Mouse (Mus musculus) olfactory bulb, adult 2 months (tissue): ENCODE measurements around the gene Zfp593. TPM values are rescaled to one million over a fixed set of nuclear protein-coding genes. Genes with fewer than 3 reads are reported as not detected.

Source experiments
- H3K27ac ChIP-seq: fragments of 200-500 bp; 2 replicates; pipeline ENCODE4 v1.5.1; 2012; ENCODE audit warnings: low read depth, low read length; ENCODE audit not compliant: insufficient read depth
- H3K4me1 ChIP-seq: fragments of 200-500 bp; 2 replicates; pipeline ENCODE4 v1.6.1; 2012; ENCODE audit warnings: low read length; ENCODE audit not compliant: control insufficient read depth, insufficient read depth
- H3K4me3 ChIP-seq: fragments of 200-500 bp; 2 replicates; pipeline ENCODE4 v1.5.1; 2012; ENCODE audit warnings: mild to moderate bottlenecking, low read depth, low read length, moderate library complexity; ENCODE audit not compliant: insufficient read depth
- CTCF ChIP-seq: fragments of 200-500 bp; IDR thresholded peaks from 2 replicates; pipeline ENCODE4 v1.5.1; 2012; ENCODE audit warnings: low read depth, mild to moderate bottlenecking, low read length, moderate library complexity; ENCODE audit not compliant: insufficient read depth
- POLR2A ChIP-seq: fragments of 200-500 bp; IDR thresholded peaks from 2 replicates; pipeline ENCODE4 v1.6.1; 2012; ENCODE audit warnings: mild to moderate bottlenecking, low read depth, low read length, moderate library complexity; ENCODE audit not compliant: insufficient read depth
- WGBS: fragments of 180-500 bp; shearing (Covaris S2); methylation state at CpG from one replicate; pipeline ENCODE4 v1.1.7; 2018; 5-methylcytosine and 5-hydroxymethylcytosine counted together
- polyA plus RNA-seq: library from polyadenylated mRNA; stranded (reverse); fragments of >200 nt; gene quantifications from 2 replicates; pipeline ENCODE4 v1.2.4, GENCODE M21; 2012; ENCODE audit warnings: low replicate concordance; ENCODE audit not compliant: missing spikeins, insufficient read depth, insufficient read length

The Zfp593 gene
- polyA plus RNA-seq, 1 experiment = not detected

DNA sequence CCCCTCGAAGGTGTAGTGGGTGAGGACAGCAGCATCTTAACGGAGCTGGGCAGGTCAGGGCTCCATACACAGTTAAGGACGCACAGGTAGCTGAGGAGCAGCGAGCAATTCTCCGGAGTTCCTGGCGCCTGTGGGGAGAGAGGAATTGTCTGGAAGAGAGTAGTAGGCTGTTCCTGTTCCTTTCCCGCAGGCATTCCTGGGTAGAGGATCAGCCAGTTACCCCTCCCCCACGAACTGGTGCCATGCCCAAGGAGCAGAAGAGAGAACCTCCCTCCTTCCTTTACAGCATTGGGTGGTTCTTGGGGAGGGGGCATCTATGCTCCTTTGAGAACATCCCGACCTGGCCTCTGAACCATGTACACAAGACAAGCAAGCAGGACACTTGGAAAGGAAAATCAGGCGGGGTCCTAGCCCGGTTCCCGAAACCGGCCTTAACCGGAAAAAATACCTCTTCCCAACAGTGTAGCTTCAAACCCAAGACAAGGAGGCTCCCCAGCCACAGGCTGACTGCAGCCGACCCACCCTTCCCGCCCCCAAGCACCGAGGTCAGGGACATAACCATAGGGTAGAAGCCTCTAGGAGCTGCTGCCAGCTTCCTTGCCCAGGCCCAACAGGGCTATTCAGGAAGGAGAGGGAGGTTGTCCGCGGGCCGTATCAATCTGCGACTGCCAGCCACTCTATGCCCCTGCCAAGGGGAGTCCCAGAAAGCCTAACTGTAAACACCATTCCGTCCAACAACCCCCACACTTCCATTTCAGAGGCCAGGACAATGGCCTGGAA lies 6.9 kb upstream of the Zfp593 start:
- no peak for TF ChIP-seq CTCF
- TF ChIP-seq POLR2A = no peak
- no peak overlapping the region for H3K27ac ChIP-seq
- 20% methylated on average over 22 of the region's 22 CpGs for WGBS

DNA sequence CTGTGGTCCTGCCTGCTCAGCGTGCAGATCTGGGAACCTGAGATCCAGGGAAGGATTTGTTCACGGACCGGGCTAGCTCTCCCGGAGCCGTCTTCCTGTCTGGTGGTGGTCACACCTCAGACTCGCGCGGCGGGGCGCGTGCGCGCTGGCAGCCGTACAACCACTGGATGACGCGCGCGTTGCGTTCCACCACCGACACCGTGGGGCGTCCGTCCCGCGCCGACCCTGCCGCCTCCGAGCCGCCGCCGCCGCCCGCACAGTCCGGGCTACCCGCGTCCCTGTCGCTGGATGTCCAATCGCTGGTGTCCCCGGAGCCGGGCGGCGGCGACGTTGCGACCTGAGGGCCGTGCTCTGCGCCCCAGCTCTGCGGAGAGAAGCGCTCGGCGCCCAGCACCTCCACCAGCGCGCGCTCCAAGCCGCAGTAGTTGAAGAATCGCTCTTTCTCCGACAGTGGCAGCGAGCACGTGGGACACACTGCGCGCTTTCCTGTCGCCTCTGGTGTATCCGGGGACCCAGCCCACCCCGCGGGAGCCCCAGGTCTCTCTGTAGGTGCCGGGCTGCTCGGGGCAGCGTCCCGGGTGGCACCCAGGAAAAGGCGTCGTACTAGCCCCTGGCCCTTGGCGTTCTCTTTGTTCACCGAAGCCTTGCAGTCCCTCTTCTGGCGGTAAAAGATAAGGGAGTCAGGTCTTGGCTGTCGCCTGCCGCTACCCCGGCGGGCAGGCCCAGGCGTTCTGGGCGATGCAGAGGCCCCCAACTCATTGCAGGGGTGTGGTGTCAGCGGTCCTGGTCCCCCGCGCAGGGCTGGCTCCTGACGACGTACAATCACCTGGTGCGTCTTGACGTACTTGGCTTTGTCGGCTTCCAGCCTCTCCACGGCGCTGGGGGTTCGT lies 6.1 kb upstream of the Zfp593 start:
- TF ChIP-seq POLR2A (no peak), CTCF (no peak)
- WGBS = 1% methylated on average over 91 of the region's 91 CpGs
- Histone ChIP-seq H3K4me1 (peaks cover 23% of the 10 kb centered on the region), H3K4me3 (peak overlapping the region; percentile 54), H3K27ac (no peak overlapping the region)

More for the DNA sequence above, 6.9 kb upstream of the Zfp593 start:
- Histone ChIP-seq H3K4me1 (peaks cover 23% of the 10 kb centered on the region), H3K4me3 (peak overlapping the region; percentile 54)

DNA sequence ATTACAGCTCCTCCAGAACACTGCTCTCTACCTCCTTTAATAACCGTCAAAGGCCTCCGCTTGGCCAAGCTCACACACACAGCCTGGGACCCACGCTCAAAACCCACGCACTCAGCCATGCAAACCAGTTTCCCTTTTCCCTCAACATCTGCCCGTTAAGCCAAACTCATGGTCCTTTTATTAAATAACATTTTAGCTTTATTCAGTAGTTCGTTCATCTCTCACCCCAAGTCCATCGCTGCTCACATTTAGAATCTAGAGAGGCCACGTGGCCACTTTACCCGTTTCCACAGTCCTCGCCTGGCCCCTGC lies 5.5 kb upstream of the Zfp593 start:
- WGBS = 8% methylated on average over 10 of the region's 10 CpGs
- TF ChIP-seq CTCF (no peak), POLR2A (no peak)
- Histone ChIP-seq H3K4me1 (peaks cover 23% of the 10 kb centered on the region), H3K27ac (no peak overlapping the region), H3K4me3 (peak overlapping the region; percentile 54)

DNA sequence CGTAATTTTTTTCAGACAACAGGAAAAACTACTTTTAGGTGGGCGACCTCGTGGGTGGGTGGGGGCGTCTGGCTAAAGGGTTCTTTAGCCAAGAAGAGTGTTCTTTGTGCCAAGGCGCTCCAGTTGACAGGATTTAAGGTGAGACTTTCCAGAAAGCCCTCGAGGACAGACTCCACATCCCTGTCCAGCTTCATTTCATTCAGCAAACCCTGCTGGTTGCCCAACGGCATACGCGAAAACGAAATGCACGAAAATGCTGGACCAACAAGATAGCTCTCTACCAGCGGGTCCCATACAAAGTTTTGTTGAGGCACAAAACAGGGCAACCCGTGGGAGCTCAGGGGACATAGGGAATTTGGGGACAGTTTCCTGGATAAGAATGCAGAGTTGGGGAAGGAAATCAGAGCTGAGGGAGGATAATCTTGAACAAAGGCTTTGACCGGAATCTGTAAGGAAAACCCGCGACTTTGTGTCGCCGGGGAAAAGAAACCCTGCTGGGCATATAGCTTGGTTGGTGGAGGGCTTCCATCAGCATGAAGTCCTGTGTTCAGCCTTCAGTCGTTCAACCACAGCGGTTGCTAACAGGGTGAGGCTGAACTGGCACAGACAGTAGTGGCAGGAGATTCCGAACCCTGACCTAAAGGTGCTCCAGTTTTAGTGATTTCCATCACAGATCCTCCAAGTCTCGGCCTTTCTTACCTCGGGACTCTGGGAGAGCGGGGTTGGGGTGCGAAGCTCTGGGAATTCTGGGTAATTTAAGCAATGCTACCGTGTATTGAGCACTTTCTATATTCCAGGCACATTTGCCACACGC lies 4.9 kb upstream of the Zfp593 start:
- TF ChIP-seq CTCF = no peak
- no peak for TF ChIP-seq POLR2A
- Histone ChIP-seq H3K27ac (no peak overlapping the region), H3K4me1 (peaks cover 23% of the 10 kb centered on the region), H3K4me3 (peak overlapping the region; percentile 54)
- WGBS = 6% methylated on average over 27 of the region's 27 CpGs

DNA sequence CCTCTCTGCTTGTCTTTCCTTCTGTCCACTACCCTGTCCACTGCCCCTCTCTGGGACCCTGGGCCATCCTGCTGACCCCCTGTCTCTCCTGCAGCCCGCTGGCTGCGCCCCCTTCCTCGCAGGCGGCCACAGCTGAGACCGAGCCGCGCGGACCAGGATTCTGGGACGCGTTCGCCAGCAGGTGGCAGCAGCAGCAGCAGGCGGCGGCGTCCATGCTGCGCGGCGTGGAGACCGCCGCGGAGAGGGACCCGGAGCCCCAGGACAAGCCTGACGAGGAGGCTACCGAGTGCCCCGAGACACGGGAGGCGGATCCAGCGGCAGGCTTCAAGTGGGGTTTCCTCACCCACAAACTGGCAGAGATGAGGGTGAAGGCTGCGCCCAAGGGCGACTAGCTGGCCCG lies 4.3 kb upstream of the Zfp593 start:
- H3K27ac ChIP-seq = no peak overlapping the region
- TF ChIP-seq POLR2A (no peak), CTCF (peak; percentile 88)

DNA sequence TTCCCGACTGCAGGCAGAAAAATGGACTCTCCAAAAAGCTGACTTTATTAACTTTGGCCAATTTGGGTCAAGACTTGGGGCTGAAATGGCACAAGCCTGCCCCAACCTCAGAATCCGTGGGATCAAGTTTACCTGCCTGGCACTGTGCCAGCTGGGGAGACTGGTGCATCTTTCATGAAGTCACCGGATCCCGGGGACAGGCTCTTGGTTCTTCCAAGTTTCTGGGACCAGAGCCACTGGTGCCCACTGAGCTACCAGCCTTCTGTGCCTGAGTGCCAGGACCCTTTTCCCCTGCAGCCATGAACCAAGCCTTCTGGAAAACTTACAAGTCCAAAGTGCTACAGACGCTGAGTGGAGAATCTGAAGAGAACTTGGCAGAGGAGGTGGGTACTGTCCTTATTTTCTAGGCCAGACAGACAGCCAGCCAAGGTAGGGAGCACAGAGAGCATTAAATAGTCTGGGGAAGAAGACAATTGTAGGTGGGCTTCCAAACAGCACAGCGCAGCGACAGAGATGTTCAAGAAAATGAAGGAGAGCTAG lies 1.4 kb upstream of the Zfp593 start, which contains the start of gene Gm30191:
Gene Gm30191, plus strand, starts transcription at position 217 of the 540 bp plus-strand sequence.
- peaks cover 36% of the 10 kb centered on the region for H3K4me1 ChIP-seq
- WGBS = 65% methylated on average over 7 of the region's 7 CpGs
- TF ChIP-seq POLR2A (no peak), CTCF (no peak)
- H3K27ac ChIP-seq = no peak within 1 kb of the TSS
- no peak within 1 kb of the TSS for H3K4me3 ChIP-seq

More for the DNA sequence above, 4.3 kb upstream of the Zfp593 start:
- H3K4me1 ChIP-seq = peaks cover 27% of the 10 kb centered on the region
- peak overlapping the region; percentile 41 for H3K4me3 ChIP-seq
- WGBS = 1% methylated on average over 30 of the region's 30 CpGs

DNA sequence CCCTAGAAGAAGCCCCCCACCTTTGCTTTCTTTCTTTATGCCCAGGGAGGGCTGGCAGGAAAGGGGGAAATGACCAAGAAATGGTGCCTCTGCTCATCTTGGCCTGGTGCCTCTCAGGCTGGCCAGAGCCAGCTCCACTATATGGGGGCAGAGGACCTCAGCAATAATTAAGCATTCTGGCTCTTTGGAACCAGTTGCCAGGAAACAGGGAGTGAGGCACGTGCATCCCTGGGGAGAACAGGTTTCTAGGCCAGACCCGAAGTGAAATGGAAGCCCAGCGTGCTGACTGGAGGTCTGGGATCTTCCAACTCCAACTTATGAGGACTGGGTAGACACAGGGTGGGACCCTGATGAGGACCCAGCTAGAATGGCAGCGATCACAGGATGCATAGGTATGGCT lies 864 bp upstream of the Zfp593 start:
- H3K4me3 ChIP-seq = no peak overlapping the region
- WGBS = 49% methylated on average over 4 of the region's 4 CpGs
- H3K4me1 ChIP-seq = peaks cover 30% of the 10 kb centered on the region
- TF ChIP-seq CTCF = no peak
- no peak for TF ChIP-seq POLR2A
- no peak overlapping the region for H3K27ac ChIP-seq

DNA sequence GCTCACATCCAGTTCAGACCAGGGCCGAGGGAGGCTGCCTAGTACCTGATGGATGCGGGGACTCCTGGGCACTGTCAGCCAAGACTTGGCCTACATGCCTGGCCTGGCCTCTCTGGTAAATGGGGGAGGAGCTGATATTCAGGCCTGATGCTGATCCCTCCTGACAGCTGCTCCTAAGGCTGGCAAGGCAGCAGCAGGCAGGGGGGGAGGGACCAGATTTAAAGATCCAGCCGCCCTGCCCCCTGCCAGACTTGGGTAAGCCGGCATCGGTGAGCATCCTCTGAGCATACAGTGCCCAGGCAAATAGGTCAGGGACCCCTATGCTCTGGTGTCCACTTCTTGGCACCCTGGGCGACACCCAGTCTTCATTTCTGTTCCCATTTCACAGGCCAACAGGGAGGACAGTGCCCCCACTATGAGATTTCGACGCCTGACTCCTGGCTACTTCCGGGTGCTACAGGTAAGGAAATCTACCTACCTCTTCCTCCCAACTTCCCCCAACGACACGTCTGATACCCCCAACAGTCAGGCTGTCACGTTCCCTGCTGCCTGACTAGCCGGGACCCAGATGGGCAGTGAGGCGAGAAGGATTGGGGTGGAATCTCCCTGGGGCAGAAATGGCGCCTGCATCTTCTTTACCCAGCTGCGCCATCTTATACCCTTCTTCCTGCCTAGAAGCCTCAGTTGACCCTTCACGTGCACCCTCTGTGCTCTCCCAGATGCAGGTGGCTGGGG lies 1.7 kb downstream of the Zfp593 start, which contains the start of gene E130218I03Rik:
Gene E130218I03Rik, plus strand, starts transcription at position 147 of the 735 bp plus-strand sequence.
- H3K4me1 ChIP-seq = peaks cover 15% of the 10 kb centered on the region
- no peak within 1 kb of the TSS for H3K27ac ChIP-seq
- 0 out of 2 replicates have a peak within 1 kb of the TSS, but pooled peaks have one; percentile 82 for H3K4me3 ChIP-seq
- TF ChIP-seq POLR2A (no peak), CTCF (no peak)
- 93% methylated on average over 17 of the region's 17 CpGs for WGBS
